Mouse (Mus musculus) liver, embryonic 12.5 days (tissue): ENCODE results near the gene Kdm2b. TPM values are rescaled to one million over a fixed set of nuclear protein-coding genes. Genes with fewer than 3 reads are reported as not detected.

Source experiments
- ATAC-seq: fragments of 200-750 bp; cut with Nextera tagmentation; 2 replicates; pipeline ENCODE4 v1.8.0; 2017; ENCODE audit warnings: moderate number of reproducible peaks, mild to moderate bottlenecking, moderate library complexity
- H3K27ac ChIP-seq: fragments of 300-500 bp; sonication (generic); 2 replicates; pipeline ENCODE4 v1.5.1; 2016; ENCODE audit warnings: mild to moderate bottlenecking
- H3K27me3 ChIP-seq: fragments of 300-500 bp; sonication (generic); replicated peaks from 2 replicates; pipeline ENCODE4 v1.6.1; 2016; ENCODE audit warnings: mild to moderate bottlenecking, moderate library complexity
- H3K36me3 ChIP-seq: fragments of 300-500 bp; sonication (generic); 2 replicates; pipeline ENCODE4 v1.6.1; 2016; ENCODE audit warnings: mild to moderate bottlenecking, moderate library complexity
- H3K4me1 ChIP-seq: fragments of 300-500 bp; sonication (generic); 2 replicates; pipeline ENCODE4 v1.6.1; 2016
- H3K4me2 ChIP-seq: fragments of 300-500 bp; sonication (generic); 2 replicates; pipeline ENCODE4 v1.6.1; 2016; ENCODE audit warnings: mild to moderate bottlenecking, moderate library complexity
- H3K4me3 ChIP-seq: fragments of 300-500 bp; sonication (generic); 2 replicates; pipeline ENCODE4 v1.5.1; 2016; ENCODE audit warnings: mild to moderate bottlenecking, moderate library complexity
- H3K9ac ChIP-seq: fragments of 300-500 bp; sonication (generic); 2 replicates; pipeline ENCODE4 v1.6.1; 2016; ENCODE audit warnings: mild to moderate bottlenecking, moderate library complexity
- H3K9me3 ChIP-seq: fragments of 300-500 bp; sonication (generic); replicated peaks from 2 replicates; pipeline ENCODE4 v1.6.1; 2016; ENCODE audit warnings: mild to moderate bottlenecking, moderate library complexity
- WGBS: fragments of 180-500 bp; shearing (Covaris S2); methylation state at CpG from one replicate; pipeline ENCODE4 v1.1.7; 2016; ENCODE audit not compliant: insufficient replicate concordance; 5-methylcytosine and 5-hydroxymethylcytosine counted together
- polyA plus RNA-seq: library from polyadenylated mRNA; unstranded; fragments of >200 nt; fragmentation: Nextera tagmentation; extraction: Ambion mirVana; gene quantifications from 2 replicates; pipeline ENCODE4 v1.2.1, GENCODE M21; 2016

Kdm2b gene
- polyA plus RNA-seq, 1 experiment from 2014 or later = 28.9 TPM

GRCm38 (mm10) chr5:122882256-122883050 lies 107.2 kb downstream of the Kdm2b start:
- H3K4me1 ChIP-seq = peaks cover 17% of the 10 kb centered on the region
- no peak for ATAC-seq

GRCm38 (mm10) chr5:122881313-122881712 lies 108.3 kb downstream of the Kdm2b start:
- no peaks in the 10 kb centered on the region for H3K27me3 ChIP-seq
- H3K27ac ChIP-seq = no peak overlapping the region
- no peak overlapping the region for H3K4me2 ChIP-seq
- H3K4me3 ChIP-seq = no peak overlapping the region
- WGBS = 53% methylated on average over 5 of the region's 5 CpGs
- H3K4me1 ChIP-seq = peaks cover 17% of the 10 kb centered on the region
- H3K9ac ChIP-seq = no peak overlapping the region
- peak; percentile 40; the same call in 1 of the 2 replicates for ATAC-seq
- no peaks in the 10 kb centered on the region for H3K9me3 ChIP-seq
- peaks cover 58% of the 10 kb centered on the region for H3K36me3 ChIP-seq

More at GRCm38 (mm10) chr5:122882256-122883050, 107.2 kb downstream of the Kdm2b start:
- H3K4me2 ChIP-seq = no peak overlapping the region
- H3K9me3 ChIP-seq = no peaks in the 10 kb centered on the region
- H3K9ac ChIP-seq = no peak overlapping the region
- H3K4me3 ChIP-seq = no peak overlapping the region
- no peaks in the 10 kb centered on the region for H3K27me3 ChIP-seq
- 83% methylated on average over 18 of the region's 18 CpGs for WGBS
- H3K36me3 ChIP-seq = peaks cover 53% of the 10 kb centered on the region
- H3K27ac ChIP-seq = no peak overlapping the region

- ATAC-seq = no peak
- H3K4me2 ChIP-seq = no peak overlapping the region
- no peak overlapping the region for H3K9ac ChIP-seq
- no peaks in the 10 kb centered on the region for H3K27me3 ChIP-seq
- H3K27ac ChIP-seq = no peak overlapping the region
- peaks cover 8% of the 10 kb centered on the region for H3K4me1 ChIP-seq
- 90% methylated on average over 37 of the region's 37 CpGs for WGBS
- no peaks in the 10 kb centered on the region for H3K9me3 ChIP-seq
- peaks cover 63% of the 10 kb centered on the region for H3K36me3 ChIP-seq
- no peak overlapping the region for H3K4me3 ChIP-seq
Observed at GRCm38 (mm10) chr5:122880241-122880980, 109.2 kb downstream of the Kdm2b start.

GRCm38 (mm10) chr5:122876671-122877070 lies 113.0 kb downstream of the Kdm2b start:
- Histone ChIP-seq H3K9ac (no peak overlapping the region), H3K4me3 (no peak overlapping the region), H3K27ac (no peak overlapping the region), H3K36me3 (peaks cover 70% of the 10 kb centered on the region), H3K4me2 (no peak overlapping the region), H3K27me3 (no peaks in the 10 kb centered on the region), H3K4me1 (peaks cover 3% of the 10 kb centered on the region; the same call in 1 of the 2 replicates), H3K9me3 (no peaks in the 10 kb centered on the region)
- ATAC-seq = no peak
- WGBS = 74% methylated on average over 3 of the region's 3 CpGs

GRCm38 (mm10) chr5:122874359-122874758 lies 115.3 kb downstream of the Kdm2b start:
- no peak overlapping the region for H3K27ac ChIP-seq
- peaks cover 60% of the 10 kb centered on the region for H3K36me3 ChIP-seq
- H3K4me3 ChIP-seq = no peak overlapping the region
- peaks cover 3% of the 10 kb centered on the region; the same call in 1 of the 2 replicates for H3K4me1 ChIP-seq
- ATAC-seq = no peak
- no peak overlapping the region for H3K9ac ChIP-seq
- no peaks in the 10 kb centered on the region for H3K9me3 ChIP-seq
- H3K27me3 ChIP-seq = no peaks in the 10 kb centered on the region
- 61% methylated on average over 3 of the region's 3 CpGs for WGBS
- H3K4me2 ChIP-seq = no peak overlapping the region

- H3K27ac ChIP-seq = no peak overlapping the region
Observed at GRCm38 (mm10) chr5:122873573-122873972, 116.0 kb downstream of the Kdm2b start.

GRCm38 (mm10) chr5:122872626-122873025 lies 117.0 kb downstream of the Kdm2b start:
- WGBS = 80% methylated on average over 3 of the region's 3 CpGs
- Histone ChIP-seq H3K9me3 (no peaks in the 10 kb centered on the region), H3K9ac (no peak overlapping the region)

More at GRCm38 (mm10) chr5:122873573-122873972, 116.0 kb downstream of the Kdm2b start:
- H3K9me3 ChIP-seq = no peaks in the 10 kb centered on the region
- no peak overlapping the region for H3K4me2 ChIP-seq
- 79% methylated on average over 2 of the region's 2 CpGs for WGBS
- no peak overlapping the region for H3K4me3 ChIP-seq
- H3K36me3 ChIP-seq = peaks cover 60% of the 10 kb centered on the region
- ATAC-seq = no peak
- no peak overlapping the region for H3K9ac ChIP-seq
- no peaks in the 10 kb centered on the region for H3K27me3 ChIP-seq
- H3K4me1 ChIP-seq = peaks cover 3% of the 10 kb centered on the region; the same call in 1 of the 2 replicates

GRCm38 (mm10) chr5:122863053-122863452 lies 126.6 kb downstream of the Kdm2b start:
- no peak overlapping the region for H3K9ac ChIP-seq
- peaks cover 22% of the 10 kb centered on the region for H3K4me1 ChIP-seq
- WGBS = 56% methylated on average over 2 of the region's 2 CpGs
- H3K27ac ChIP-seq = no peak overlapping the region
- H3K4me2 ChIP-seq = no peak overlapping the region
- H3K9me3 ChIP-seq = no peaks in the 10 kb centered on the region
- ATAC-seq = no peak
- H3K36me3 ChIP-seq = peaks cover 66% of the 10 kb centered on the region
- no peak overlapping the region for H3K4me3 ChIP-seq
- no peaks in the 10 kb centered on the region for H3K27me3 ChIP-seq

More at GRCm38 (mm10) chr5:122872626-122873025, 117.0 kb downstream of the Kdm2b start:
- H3K27ac ChIP-seq = no peak overlapping the region
- no peak for ATAC-seq
- peaks cover 3% of the 10 kb centered on the region; the same call in 1 of the 2 replicates for H3K4me1 ChIP-seq
- H3K27me3 ChIP-seq = no peaks in the 10 kb centered on the region
- H3K4me3 ChIP-seq = no peak overlapping the region
- peaks cover 60% of the 10 kb centered on the region for H3K36me3 ChIP-seq
- no peak overlapping the region for H3K4me2 ChIP-seq

- no peak overlapping the region for H3K27ac ChIP-seq
- 58% methylated on average over 3 of the region's 3 CpGs for WGBS
- H3K9ac ChIP-seq = no peak overlapping the region
- no peak overlapping the region for H3K4me3 ChIP-seq
- no peaks in the 10 kb centered on the region for H3K27me3 ChIP-seq
- peaks cover 6% of the 10 kb centered on the region; the same call in 1 of the 2 replicates for H3K36me3 ChIP-seq
- ATAC-seq = no peak
- H3K4me1 ChIP-seq = peaks cover 33% of the 10 kb centered on the region
- no peaks in the 10 kb centered on the region for H3K9me3 ChIP-seq
- H3K4me2 ChIP-seq = no peak overlapping the region
Observed at GRCm38 (mm10) chr5:122855858-122856257, 133.8 kb downstream of the Kdm2b start.

GRCm38 (mm10) chr5:122852611-122853010 lies 137.0 kb downstream of the Kdm2b start:
- no peaks in the 10 kb centered on the region for H3K27me3 ChIP-seq
- no peaks in the 10 kb centered on the region for H3K9me3 ChIP-seq
- H3K4me2 ChIP-seq = no peak overlapping the region
- H3K4me3 ChIP-seq = no peak overlapping the region
- peaks cover 33% of the 10 kb centered on the region for H3K4me1 ChIP-seq
- H3K9ac ChIP-seq = no peak overlapping the region
- peaks cover 6% of the 10 kb centered on the region; the same call in 1 of the 2 replicates for H3K36me3 ChIP-seq
- ATAC-seq = no peak
- WGBS = 58% methylated on average over 2 of the region's 2 CpGs
- no peak overlapping the region for H3K27ac ChIP-seq

GRCm38 (mm10) chr5:122850319-122851002 lies 139.2 kb downstream of the Kdm2b start:
- H3K4me2 ChIP-seq = peak overlapping the region; percentile 93
- peak overlapping the region; percentile 97 for H3K9ac ChIP-seq
- ATAC-seq = peak; percentile 76
- no peaks in the 10 kb centered on the region for H3K36me3 ChIP-seq
- H3K4me3 ChIP-seq = peak overlapping the region; percentile 96
- H3K9me3 ChIP-seq = no peaks in the 10 kb centered on the region
- no peaks in the 10 kb centered on the region for H3K27me3 ChIP-seq
- peaks cover 33% of the 10 kb centered on the region for H3K4me1 ChIP-seq
- WGBS = under 1% methylated on average over 38 of the region's 38 CpGs
- peak overlapping the region; percentile 92 for H3K27ac ChIP-seq
